Mouse (Mus musculus): ENCODE results near the gene Gm12845.
"Not testable (repeated sequence)": the region's sequence is repeated elsewhere in the genome, so short reads cannot be mapped to it uniquely, and the experiment has no call there.

The Gm12845 gene

DNA sequence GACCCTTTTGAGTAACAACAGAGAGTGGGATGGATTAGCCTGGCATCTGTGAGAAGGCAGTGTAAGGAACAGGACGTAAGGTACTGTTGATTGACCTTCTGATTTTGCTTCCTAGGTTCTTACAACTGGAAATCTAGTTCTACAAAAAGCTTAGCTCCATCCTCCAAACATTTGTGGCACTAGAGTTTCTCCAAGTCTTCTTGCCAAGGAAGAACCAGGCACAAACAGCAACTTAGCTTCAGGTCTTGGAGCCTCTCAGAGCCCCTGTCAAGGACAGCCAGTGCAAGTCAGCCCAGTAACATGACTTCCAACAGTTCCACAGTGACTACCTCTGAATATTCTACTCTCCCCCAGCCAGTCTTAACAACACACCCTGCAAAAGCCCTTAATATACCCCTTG is at the start of gene Gm12845:
TSS of gene Gm12845 (plus strand) at position 301 of the 400 bp plus-strand sequence.
- DNase-seq: no peak

DNA sequence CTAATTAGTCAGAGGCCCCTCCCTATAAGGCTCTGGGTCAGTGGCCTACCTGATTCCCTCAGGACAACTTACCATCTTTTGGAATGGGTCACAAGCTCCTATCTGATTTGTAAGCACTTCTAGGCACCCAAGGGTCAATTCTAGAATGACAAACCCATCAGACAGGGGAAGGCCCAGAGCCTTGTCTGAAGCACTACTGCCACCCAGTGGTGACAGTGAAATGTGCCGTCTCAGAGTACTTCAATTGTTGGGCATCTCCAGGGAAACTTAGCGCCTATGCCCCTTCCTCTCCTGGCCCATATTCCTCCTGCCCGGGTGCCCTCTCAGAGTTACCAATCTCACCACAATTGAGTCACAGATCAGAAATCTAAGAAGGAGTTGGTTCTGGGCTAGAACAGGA is 47.3 kb upstream of the Gm12845 start:
- peak; percentile 83 to 87 for DNase-seq

DNA sequence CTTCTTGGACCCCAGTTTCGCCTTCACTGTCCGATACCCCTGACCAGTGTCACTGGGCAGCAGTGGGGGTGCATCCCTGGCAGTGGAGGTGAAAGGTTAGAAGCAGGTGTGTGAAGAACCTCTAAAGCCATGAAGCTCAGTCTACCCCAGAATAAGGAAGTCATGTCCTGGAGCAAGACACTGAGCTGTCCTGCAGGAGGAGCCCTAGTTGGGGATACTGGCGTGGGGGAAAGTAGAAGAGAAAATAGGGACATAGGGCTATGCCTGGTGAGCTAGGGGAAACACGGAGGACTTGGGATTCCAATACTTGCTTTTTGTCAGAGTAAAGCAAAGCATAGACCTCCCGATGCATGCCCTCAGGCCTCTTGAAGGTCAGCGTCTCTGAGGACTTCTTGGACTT is 43.2 kb upstream of the Gm12845 start:
- no peak for DNase-seq

DNA sequence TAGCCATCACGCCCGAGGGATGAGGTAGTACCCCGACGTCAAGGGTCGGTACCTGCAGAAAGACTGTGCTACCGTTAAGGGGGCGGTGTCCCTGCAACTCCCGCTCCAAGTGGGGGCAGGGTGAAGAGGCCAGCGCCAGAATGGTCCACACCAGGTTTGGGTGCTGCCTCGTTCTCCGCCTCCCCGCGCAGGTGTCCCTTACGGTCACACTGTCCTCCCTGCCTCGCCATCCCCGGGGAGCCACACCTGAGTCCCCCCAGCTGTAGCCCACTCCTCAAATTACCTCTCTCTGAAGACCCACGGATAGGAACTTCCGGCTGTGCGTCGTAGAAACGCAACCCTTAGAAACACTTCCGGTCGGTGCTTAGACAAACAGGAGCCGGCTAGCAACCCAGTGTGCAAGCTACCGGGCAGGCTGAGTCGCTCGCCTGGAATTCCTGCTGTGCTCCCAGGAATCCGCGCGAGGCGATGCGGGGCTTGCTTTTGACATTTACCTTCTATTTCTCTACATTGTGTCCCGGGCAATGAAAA is 42.2 kb upstream of the Gm12845 start, which contains the start of gene Dmap1:
TSS of gene Dmap1 (minus strand) at position 343 of the 531 bp plus-strand sequence.
- DNase-seq: peak; percentile 63 to 88

DNA sequence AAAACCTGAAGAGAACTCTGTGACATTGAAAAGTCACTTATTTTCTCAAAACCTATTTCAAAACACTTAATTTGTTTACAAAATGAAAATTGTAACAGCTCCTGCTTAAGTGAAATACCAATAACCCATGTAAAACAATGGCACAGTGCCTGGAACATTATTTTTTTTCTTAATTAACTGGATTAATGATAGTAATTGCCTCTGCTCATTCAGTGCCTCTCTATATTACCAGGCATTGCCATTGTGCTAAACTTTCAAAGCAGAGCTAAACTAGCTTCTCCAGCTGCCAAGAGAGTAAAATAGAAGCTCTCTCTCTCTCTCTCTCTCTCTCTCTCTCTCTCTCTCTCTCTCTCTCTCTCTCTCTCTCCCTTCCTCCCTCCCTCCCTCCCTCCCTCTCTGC is 41.7 kb upstream of the Gm12845 start:
- DNase-seq: no peak

DNA sequence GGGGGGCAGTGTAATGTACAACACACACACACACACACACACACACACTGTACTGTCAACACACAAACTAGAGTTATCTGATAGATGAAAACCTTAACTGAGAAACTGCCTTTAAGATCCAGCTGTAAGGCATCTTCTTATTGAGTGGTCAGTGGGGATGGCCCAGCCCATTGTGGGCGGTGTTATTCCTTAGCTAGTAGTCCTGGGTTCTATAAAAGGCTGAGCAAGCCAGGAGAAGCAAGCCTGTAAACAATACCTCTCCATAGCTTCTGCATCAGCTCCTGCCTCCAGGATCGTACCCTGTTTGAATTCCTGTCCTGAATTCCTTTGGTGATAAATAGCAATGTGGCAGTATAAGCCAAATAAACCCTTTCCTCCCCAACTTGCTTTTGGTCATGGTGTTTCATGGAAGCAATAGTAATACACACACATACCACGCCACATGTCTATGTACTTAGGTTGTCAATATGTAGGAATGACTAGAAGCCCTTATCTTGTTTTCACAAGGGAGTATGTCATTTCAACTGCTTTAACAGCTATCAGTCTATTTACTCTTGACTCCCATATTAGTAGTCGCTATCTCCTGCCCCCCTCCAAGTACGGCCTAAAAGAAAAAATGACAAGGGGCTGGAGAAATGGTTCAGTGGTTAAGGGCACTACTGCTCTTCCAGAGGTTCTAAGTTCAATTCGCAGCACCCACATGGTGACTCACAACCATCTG is 41.0 kb upstream of the Gm12845 start:
- no peak for DNase-seq

DNA sequence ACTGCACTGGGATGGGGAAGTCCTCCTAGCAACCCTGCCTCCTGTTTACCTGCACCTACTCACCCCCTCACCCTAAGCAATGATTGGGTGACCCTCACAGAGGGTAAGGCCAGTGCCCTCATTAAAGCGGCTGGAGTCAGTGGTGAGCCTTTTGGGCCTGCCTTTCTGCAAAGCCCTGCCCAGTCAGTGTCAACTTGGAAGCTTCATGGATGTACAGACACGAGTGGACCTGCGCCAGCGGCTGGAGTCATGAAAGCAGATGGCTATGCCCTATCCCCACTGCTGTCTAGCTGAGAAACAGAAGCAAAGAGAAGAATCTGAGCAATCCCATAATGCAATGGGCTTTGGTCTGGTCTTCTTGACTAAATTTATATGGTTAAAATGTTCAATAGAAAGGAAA is 37.9 kb upstream of the Gm12845 start:
- no peak for DNase-seq

DNA sequence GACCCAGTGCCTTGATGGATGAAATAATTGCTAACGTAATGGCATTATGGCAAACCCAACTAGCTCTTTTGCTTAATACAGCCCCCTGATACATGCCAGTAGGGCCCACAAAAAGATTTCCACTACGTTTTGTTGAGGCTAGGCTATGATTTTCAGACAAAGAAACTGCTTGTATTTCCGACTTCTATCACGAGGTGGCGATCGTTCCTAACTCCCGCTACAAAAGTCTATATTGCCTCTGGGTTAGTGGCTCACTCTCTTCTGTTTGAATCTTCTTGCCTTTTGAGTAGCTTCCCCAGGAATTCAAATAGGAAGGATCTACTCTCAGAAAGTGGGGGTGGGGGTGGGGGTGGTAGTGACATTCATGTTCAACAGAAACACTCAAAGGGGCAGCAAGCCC is 18.9 kb upstream of the Gm12845 start:
- peak; percentile 36 to 59 for DNase-seq

DNA sequence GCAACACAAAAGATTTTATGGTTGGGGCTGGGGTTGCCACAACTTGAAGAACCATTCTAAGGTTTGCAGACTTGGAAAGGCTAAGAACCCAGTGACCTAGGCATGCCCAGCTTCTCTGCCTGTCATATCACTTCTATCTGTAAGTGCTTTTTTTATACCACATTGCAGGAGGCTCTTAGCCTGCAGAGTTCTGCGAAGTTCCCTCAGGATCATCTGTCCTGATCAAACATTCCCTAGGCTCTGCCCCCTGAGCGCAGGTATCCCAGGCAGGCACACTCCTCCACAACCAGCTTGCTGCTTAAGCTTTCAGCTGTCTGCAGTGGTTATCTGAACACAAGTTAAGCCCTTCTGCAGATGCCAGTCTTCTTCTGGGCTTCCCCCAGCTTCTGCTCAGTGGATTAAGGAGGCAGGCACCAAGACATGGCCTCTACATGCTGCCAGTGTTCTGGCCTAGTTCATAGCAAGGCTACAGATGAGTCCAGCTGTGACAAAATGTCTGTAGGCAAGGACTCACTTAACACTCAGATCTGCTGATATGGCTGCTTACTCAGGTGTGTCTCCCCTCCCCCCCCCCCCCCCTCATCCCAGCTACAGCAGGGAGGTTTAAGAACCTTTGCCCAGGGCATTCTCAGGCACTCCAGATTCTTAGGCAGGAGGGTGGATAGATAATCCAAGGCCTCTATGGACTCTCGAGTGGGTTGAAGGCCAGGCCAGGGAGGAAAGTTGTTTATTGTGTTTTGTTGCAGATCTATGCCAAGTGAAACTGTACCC is 15.2 kb upstream of the Gm12845 start:
- no peak for DNase-seq

DNA sequence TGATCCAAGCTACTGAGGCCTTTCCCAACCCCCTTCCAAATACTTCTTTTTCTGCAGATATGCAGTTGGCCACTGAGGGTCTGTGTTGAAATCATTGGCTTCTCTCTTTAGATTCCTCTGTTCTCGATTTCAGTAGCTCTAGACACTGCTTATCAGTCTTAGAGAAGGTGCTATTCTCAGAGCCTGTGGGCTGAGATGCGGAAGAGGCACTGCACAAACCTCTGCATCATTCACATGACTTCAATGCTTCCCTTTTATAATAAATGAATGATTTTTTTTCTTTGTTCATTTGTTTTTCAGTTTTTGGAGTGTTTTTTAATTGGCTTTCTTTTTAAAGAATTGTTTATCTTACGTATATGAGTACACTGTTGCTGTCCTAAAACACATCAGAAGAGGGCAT is 11.9 kb upstream of the Gm12845 start:
- DNase-seq: no peak

DNA sequence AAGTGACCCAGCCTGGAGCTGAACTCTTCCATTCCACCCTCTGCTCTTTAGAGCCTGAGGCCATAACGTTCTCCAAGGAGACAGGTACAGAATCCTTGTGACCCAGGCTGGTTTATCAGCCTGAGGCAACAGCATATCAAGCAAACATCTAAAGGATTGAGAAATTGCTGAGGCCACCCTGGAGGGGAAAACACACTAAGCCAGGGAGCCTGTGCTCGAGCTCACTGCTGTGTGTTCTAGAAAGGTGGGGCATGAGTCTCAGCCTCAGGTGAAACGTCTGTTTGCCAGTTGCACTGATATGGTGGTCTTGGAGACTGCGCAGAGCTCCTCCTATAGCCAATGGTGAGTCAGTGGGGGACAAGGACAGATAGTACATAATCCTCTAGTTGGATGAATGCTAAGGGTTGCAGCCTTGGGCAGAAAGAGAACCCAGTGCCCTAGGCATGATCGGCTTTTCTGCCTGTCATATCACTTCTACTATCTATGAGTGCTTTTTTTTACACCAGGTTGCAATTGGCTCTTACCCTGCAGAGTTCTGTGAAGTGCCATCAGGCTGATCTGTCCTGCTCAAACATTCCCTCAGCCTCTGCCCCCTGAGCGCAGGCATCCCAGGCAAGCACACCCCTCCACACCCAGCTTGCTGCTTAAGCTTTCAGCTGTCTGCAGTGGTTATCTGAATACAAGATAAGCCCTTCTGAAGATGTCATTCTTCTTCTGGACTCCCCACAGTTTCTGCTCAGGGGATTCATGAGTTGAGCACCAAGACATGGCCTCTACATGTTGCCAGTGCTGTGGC is 10.7 kb upstream of the Gm12845 start:
- no peak for DNase-seq

DNA sequence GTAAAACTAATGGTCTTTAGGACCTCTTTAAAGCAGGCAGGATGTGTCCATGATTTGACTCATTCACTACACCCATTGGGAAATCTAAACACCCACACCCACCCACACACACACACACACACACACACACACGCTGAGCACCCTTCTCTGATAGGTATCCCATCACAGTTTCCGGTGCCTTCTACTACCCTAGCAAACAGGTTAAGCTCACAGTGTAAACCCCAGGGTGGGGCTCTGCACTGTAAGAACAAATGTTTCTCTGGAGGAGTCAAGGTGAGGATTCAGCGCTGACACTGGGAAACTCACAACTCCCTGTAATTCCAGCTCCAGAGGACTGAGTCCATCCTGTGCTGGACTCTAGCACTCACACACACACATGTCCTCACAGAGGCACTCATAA is 7.7 kb downstream of the Gm12845 start:
- DNase-seq: no peak

DNA sequence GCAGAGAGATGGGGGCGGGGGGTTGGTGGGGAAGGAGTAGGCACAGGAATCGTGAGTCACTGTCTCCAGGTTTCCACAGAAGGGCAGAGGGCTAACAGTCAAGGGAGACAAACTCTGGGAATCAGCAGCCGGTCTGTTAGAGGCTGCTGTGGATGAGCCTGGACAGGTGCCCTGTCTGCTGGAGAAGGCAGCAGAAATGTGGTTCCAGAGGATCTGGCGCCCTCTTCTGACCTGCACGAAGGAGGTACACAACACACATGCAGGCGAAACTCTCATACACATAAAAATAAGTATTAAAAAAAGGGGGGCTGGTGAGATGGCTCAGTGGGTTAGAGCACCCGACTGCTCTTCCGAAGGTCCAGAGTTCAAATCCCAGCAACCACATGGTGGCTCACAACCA is 13.3 kb downstream of the Gm12845 start:
- no peak for DNase-seq

DNA sequence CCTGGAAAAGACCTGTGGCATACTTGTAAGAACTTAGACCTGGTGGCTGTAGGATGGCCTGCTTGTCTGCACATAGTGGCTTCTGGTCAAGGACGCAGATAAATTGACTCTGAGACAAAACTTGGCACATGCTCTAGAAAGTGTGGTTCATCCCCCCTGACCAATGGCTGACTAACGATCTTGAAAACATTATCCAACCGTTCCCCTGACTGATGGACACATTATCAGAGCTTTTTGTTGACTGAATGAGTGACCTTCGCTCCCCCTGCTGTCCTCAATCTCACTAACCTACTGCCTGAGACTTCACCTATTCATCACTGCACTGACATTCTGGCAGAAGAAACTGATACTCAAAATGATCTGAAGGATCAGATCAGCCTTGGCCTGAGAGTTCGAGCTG is 28.3 kb downstream of the Gm12845 start:
- not testable (repeated sequence) for DNase-seq

DNA sequence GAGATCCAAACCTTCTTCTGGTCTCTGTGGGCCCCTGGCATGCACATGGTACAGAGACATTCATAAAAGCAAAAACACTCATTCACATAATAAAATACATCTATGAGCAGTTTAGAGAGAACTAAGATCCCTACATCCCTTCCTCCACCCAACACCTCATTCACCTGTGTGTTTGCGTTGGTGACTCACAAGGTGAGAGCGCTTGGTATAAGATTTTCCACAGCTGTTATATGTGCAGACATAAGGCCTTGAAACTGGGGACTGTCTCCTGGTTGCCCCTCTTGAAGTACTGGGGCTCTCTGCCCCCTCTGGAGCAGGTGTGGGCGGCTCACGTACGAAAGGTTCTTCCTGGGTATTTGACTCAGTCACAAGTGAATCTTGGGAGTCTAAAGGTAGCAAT is 35.9 kb downstream of the Gm12845 start:
- no peak for DNase-seq

DNA sequence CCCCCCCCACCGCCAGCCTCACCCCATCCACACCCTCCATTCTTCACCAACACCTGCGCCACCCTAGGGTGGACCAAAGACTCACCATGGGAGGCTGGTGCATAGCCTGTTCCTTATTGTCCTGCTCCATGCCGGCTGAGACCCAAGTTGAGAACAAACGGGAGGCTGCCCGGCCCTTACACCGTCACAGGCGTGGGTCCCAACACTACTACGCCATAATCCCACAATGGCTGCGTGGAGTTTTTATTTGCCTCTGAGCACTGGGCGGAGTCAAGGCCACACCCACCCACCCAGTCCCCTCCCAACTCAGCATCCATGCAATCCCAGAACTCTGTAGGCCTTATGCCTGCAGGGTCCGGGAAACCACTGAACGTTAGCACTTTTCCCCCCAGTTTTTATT is 41.2 kb downstream of the Gm12845 start, which contains the start of gene Klf17:
TSS of gene Klf17 (minus strand) at position 233 of the 400 bp plus-strand sequence.
- DNase-seq: no peak

DNA sequence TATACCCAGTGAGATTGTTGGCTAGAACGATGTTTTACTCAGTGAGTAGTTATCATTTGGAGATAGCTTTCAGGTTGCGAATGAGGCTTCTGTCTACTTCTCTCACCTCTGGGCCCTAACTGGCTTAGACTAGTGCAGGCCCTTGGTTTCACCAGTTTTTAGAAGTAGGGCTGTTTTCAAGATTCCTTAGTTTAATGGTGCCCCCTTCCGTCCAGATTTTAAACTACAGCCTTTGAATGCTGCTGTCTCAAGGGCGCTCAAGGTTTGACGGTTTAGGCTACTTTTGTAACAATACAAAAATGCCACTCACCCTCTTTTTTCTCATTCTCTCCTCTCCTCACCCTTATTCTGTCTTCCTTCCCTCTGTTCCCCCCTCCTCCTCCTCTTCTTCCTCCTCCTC is 46.7 kb downstream of the Gm12845 start:
- peak; percentile 39 to 64 for DNase-seq

DNA sequence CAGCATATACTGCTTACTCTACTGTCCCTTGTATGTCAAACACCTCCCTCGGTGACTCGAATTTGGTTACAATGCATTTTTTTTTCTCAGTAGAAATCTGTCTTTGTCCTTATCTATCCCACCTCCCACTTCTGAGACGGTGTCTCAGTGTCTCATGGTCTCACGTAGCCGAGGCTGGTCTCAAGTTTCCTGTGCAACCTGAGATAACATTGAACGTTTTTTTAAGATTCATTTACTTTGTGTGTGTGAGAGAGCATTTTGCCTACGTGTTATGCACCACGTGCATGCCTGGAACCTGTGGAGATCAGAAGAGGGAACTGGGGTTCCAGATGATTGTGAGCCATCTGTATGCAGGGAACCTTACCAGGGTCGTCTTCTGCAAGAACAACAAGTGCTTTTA is 48.7 kb downstream of the Gm12845 start:
- no peak for DNase-seq
